Mouse (Mus musculus) thymus, postnatal 10 days (tissue): ENCODE results near the gene Etnk1.

Source experiments
- DNase-seq, 2 experiments: peaks; one replicate each; pipeline ENCODE4 v3.0.0; 2021; ENCODE audit warnings: low spot score in 2 of 2

The Etnk1 gene

GRCm38 (mm10) chr6:143216221-143216620, 49.2 kb downstream of the Etnk1 start:
- no peak for DNase-seq

DNA sequence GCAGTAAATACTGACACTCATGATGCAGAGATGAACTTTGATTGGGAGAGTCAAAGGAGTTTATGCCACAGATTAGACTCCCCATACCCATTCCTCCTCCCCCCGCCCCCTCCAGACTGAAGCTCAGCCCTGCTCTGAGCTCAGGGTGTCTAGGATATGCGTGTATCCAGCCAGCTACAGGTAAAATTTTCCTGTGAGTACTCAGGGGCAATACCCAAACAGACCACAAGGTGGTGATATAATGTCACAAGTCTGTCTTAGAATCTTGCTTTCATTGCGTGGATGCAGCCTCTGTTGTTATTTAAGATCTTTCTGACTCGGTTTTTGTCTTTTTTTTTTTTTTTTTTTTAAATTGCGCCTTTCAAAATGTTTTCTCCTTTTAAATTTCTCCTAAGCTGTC, 52.3 kb downstream of the Etnk1 start:
- DNase-seq: peak; percentile 10 to 72

DNA sequence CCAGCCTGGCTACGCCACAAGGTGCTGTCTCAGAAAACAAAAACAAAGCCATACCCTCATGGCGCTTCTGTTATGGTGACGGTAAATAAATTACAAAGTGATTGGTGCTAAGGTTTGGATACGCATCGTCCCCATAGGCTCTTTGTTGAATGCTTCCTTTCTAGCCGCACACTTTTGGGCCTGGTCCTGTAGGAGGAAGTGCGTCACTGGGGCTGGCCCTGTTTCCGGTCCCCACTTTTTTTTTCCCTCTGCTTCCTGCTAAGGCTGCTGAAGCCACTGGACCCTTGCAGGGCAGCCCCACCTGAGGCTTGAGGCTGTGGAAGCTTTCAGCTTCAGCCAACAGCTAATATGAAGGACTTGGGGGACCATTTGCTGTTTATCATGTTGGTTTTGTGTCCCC, 54.2 kb downstream of the Etnk1 start:
- DNase-seq: no peak

DNA sequence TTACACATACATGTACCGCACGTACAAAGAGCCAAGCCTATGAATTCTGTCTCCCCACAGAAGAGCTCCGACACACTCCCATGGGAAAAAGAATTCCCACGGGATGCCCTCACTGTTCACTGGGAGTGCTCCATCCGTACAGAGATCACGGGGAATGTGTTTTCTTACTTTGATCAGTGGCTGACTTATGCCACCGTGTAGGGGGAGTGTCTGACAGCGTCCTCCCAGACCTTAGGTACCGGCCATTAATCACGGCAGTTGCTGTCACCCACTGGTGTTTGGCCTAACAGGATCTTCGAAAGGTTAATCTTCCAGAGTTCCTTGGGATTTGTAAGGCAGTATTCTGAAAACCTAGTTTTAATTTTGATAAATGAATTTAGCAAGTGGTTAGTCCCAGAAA, 57.0 kb downstream of the Etnk1 start:
- DNase-seq: no peak

DNA sequence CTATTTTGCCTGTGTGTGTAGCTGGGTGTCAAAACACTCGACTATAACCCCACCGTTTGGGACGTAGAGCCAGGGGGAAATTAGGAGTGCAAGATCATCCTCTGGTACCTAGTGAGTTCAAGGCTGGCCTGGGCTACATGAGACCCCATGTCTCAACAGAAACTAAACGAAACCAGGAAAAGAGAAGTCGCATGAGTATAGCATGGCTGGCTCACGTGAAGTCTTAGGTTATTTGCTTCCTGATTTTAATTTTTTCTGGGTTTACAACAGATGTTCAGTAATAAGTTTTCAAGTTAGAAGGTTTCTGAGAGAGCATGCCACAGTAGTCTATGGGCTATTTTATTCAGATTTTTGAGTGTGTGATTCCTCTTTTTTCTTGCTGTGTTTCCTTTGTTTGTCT, 57.9 kb downstream of the Etnk1 start:
- DNase-seq: no peak

- DNase-seq: no peak
Observed at GRCm38 (mm10) chr6:143228696-143229095, 61.7 kb downstream of the Etnk1 start.

DNA sequence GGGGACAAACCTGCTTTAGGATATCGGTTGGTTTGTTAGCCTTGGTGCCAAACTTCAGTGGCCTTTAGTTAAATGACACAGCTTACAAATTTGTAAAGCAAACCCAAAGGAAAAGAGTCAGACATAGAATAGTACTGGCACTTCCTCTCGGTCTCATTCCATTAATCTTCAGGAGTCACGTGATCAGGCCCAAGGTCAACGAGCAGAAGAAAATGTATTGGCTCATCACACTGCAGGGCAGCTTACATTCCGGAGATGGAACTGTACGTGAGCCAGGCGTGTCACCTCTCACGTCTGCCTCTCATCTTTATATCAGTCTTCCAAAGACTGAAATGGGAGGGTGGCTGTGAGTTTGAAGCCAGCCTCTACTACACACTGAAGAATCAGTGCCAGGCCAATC, 62.9 kb downstream of the Etnk1 start:
- DNase-seq: no peak

DNA sequence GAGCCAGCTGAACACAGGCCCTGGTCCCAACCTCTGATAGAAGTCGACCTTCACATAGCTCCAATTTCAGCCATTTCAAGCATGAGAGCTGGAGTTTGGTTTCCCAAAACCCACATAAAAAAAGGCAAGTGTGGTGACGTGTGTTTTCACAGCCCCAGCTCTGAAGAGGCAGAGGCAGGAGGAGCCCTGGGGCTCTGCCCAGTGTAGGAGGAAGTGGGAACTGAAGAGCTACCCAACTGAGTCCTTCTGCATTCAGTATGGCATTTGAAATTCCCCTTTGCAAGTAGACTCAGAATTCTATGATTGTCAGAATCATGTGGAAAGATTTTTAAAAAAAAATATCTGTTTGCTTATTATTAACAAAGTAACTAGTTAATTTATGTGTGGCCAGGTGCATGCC, 63.9 kb downstream of the Etnk1 start:
- DNase-seq: no peak

GRCm38 (mm10) chr6:143232718-143233117, 65.7 kb downstream of the Etnk1 start:
- no peak for DNase-seq

- no peak for DNase-seq
Observed at GRCm38 (mm10) chr6:143234868-143235267, 67.8 kb downstream of the Etnk1 start.

GRCm38 (mm10) chr6:143239362-143240074, 72.5 kb downstream of the Etnk1 start:
- DNase-seq: no peak

- DNase-seq: no peak
Observed at GRCm38 (mm10) chr6:143243191-143243590, 76.2 kb downstream of the Etnk1 start.

DNA sequence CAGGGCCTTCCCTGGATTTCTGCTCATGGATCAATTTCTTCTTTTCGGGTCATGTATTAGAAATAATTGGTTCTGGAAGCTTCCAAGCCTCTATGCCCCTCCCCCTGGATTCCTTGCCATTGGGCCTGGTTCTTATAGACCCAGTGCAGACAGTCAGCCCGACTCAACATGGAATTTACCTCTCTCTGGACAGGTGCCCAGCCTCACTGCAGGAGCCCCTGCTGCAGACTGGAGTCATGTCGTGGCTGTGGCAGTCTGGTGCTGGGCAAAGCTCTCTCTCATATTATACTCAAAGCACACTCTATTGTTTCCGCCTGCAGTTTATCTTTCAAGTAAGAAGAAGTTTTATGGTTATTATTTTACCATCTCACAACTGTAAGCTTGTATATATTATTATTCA, 90.9 kb downstream of the Etnk1 start:
- DNase-seq: no peak

- DNase-seq: no peak
Observed at GRCm38 (mm10) chr6:143259169-143259629, 92.2 kb downstream of the Etnk1 start.

GRCm38 (mm10) chr6:143259870-143260559, 93.0 kb downstream of the Etnk1 start:
- DNase-seq: no peak

DNA sequence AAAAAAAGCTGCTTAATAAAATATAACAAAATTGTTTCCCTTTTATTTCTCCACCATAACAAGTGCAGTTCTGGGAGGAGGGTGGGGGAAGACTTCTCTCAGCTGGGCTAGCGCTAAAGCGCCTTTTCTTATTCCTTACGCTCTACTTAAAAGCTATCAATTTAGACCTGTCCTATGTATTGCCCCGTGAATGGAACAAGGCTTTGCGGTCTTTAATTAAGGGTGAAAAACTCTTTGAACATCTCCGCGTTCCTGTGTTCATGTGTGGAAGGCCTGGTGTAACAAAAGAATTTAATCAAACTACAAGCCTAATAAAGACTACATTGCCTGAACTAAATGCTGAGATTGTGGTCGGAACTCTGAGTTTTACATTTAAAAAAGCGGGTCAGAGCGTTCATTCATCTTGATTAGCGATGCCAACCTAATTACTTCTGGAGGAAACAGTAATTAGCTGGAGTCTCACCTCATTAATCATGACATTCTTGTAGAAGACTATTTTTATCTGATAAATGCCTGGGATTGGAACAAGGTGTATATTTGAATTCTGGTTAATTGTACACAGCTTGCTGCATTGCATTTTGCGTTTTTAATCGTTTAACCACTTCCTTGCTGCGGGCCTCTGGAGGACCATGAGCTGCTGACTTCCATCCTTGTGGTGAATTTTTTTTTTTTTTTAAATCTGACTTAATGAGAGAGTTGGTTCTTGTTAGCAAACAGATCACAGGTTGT, 93.7 kb downstream of the Etnk1 start:
- DNase-seq: no peak

DNA sequence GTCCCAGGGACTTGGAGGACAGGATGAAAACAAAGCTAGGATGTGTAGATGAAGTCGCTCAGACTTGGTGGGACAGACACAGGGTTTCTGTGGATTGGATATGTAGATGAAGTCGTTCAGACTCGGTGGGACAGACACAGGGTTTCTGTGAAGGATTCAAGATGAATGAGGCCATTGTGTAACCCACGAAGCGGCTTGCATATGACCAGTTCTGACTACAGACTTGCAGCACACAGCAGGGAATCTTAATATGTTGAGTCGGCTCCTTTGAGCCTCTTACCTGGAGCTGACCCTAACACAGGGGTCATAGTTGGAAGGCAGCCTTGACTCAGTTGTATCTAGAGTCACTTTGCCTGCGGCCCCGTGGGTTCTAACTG, 94.3 kb downstream of the Etnk1 start:
- no peak for DNase-seq

DNA sequence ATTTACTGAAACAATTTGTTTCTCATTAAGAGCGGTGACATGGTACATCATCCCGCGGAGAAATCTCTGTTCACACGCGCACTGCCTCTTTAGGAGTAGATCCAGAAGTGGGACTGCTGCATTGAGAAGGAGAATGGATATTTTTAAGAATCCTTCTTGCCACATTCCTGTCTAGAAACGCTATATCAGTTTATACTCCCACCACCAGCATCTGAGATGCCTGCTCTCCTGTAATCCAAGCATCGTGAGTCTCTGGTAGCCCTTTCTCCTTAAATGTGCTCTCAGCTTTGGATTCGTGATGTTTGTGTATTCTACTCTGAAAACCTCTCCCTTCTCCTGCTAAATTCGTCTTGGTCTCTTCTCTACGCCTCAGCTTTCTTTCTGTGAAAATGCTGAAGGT, 98.5 kb downstream of the Etnk1 start:
- DNase-seq: no peak

DNA sequence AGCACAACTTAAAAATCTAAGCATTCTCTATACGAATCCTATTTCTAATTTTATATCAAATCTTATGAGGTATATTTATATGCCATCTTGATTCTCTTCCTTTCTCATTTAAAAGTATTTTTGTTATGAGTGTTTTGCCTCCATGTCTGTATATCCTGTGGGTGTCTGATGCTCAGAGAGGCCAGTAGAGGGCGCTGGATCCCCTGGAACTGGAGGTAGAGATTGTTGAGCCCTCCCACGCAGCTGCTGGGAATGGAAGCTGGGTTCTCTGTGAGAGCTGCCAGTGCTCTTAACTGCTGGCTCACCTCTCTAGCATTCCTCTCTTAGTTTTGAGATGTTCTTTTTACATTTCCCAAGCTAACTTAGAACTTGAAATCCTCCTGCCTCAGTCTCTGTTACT, 112.2 kb downstream of the Etnk1 start:
- DNase-seq: peak in 1 of 2 experiments; percentile 26
